Mouse (Mus musculus): ENCODE results near the gene Rbfox1.

DNA sequence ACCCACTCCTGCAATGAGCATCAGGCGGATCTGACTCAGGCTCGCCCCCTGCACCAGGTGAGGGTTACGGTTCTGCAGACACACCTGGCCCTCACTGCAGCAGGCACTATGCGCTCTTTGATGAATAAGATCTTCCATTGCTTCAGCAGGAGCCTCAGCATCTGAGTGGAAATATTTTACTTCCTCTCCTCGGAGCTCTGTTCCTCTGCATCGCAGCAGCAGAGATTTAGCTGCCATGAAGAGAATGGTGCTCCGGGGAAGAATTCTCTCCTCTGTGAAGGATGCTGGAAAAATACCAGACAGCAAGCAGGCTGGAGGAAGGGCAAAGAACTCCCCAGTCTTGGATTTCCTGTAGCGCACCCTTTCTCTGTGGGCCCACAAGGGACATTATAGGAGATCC lies 833.9 kb downstream of the Rbfox1 start:
- TF ChIP-seq CTCF (IDR thresholded peaks at IDR 0.05; ENCODE audit: borderline replicate concordance, extremely low read depth, insufficient read depth, insufficient read length) = no peak
- TF ChIP-seq POLR2A (IDR thresholded peaks at IDR 0.05; ENCODE audit: borderline replicate concordance, extremely low read depth, insufficient read depth, insufficient read length, poor library complexity, severe bottlenecking) = no peak

Data from brain, embryonic 14.5 days (tissue).